Mouse (Mus musculus) embryonic facial prominence, embryonic 15.5 days (tissue): ENCODE data around the gene Aff4. TPM values are rescaled to one million over a fixed set of nuclear protein-coding genes. Genes with fewer than 3 reads are reported as not detected.

ENCODE experiments used
- ATAC-seq: fragments of 200-750 bp; cut with Nextera tagmentation; 2 replicates; pipeline ENCODE4 v1.8.0; 2017; ENCODE audit warnings: low read depth, moderate TSS enrichment; ENCODE audit not compliant: insufficient number of reproducible peaks, low FRiP score, low TSS enrichment
- H3K27ac ChIP-seq: fragments of 300-500 bp; sonication (generic); replicated peaks from 2 replicates; pipeline ENCODE4 v1.5.1; 2015; ENCODE audit warnings: mild to moderate bottlenecking, inconsistent platforms
- H3K27me3 ChIP-seq: fragments of 300-500 bp; sonication (generic); 2 replicates; pipeline ENCODE4 v1.6.1; 2015; ENCODE audit warnings: inconsistent platforms
- H3K36me3 ChIP-seq: fragments of 300-500 bp; sonication (generic); 2 replicates; pipeline ENCODE4 v1.6.1; 2015; ENCODE audit warnings: mild to moderate bottlenecking, inconsistent platforms
- H3K4me1 ChIP-seq: fragments of 300-500 bp; sonication (generic); 2 replicates; pipeline ENCODE4 v1.6.1; 2015; ENCODE audit warnings: inconsistent platforms
- H3K4me2 ChIP-seq: fragments of 300-500 bp; sonication (generic); replicated peaks from 2 replicates; pipeline ENCODE4 v1.6.1; 2015; ENCODE audit warnings: mild to moderate bottlenecking, inconsistent platforms
- H3K4me3 ChIP-seq: fragments of 300-500 bp; sonication (generic); replicated peaks from 2 replicates; pipeline ENCODE4 v1.5.1; 2015; ENCODE audit warnings: mild to moderate bottlenecking, inconsistent platforms
- H3K9ac ChIP-seq: fragments of 300-500 bp; sonication (generic); 2 replicates; pipeline ENCODE4 v1.6.1; 2015; ENCODE audit warnings: inconsistent platforms
- H3K9me3 ChIP-seq: fragments of 300-500 bp; sonication (generic); replicated peaks from 2 replicates; pipeline ENCODE4 v1.6.1; 2016; ENCODE audit warnings: inconsistent platforms
- WGBS: fragments of 180-500 bp; shearing (Covaris S2); methylation state at CpG from one replicate; pipeline ENCODE4 v1.1.7; 2015; 5-methylcytosine and 5-hydroxymethylcytosine counted together
- polyA plus RNA-seq: library from polyadenylated mRNA; unstranded; fragments of >200 nt; fragmentation: Nextera tagmentation; extraction: Ambion mirVana; gene quantifications from 2 replicates; pipeline ENCODE4 v1.2.1, GENCODE M21; 2015

Aff4 gene
- polyA plus RNA-seq, 1 experiment from 2014 or later = 43.1 TPM

GRCm38 (mm10) chr11:53450070-53450705, 99.6 kb downstream of the Aff4 start:
- no peaks in the 10 kb centered on the region for H3K36me3 ChIP-seq
- H3K4me2 ChIP-seq = no peak overlapping the region
- no peaks in the 10 kb centered on the region for H3K9me3 ChIP-seq
- no peaks in the 10 kb centered on the region for H3K4me1 ChIP-seq
- no peak overlapping the region for H3K9ac ChIP-seq
- 51% methylated on average over 15 of the region's 15 CpGs for whole genome bisulfite sequencing
- H3K27me3 ChIP-seq = no peaks in the 10 kb centered on the region
- H3K27ac ChIP-seq = no peak overlapping the region
- no peak overlapping the region for H3K4me3 ChIP-seq
- ATAC-seq = no peak

GRCm38 (mm10) chr11:53451361-53451760, 100.7 kb downstream of the Aff4 start:
- no peak overlapping the region for H3K9ac ChIP-seq
- no peaks in the 10 kb centered on the region for H3K36me3 ChIP-seq
- H3K4me3 ChIP-seq = no peak overlapping the region
- H3K4me2 ChIP-seq = no peak overlapping the region
- H3K27ac ChIP-seq = no peak overlapping the region
- H3K27me3 ChIP-seq = 0 out of 2 replicates have a peak, but pooled peaks cover 4% of the 10 kb centered on the region
- WGBS = 63% methylated on average over 2 of the region's 2 CpGs
- no peaks in the 10 kb centered on the region for H3K4me1 ChIP-seq
- no peaks in the 10 kb centered on the region for H3K9me3 ChIP-seq
- no peak for ATAC-seq

GRCm38 (mm10) chr11:53452396-53452795, 101.8 kb downstream of the Aff4 start:
- no peak overlapping the region for H3K4me2 ChIP-seq
- no peak overlapping the region for H3K4me3 ChIP-seq
- no peak overlapping the region for H3K9ac ChIP-seq
- H3K9me3 ChIP-seq = no peaks in the 10 kb centered on the region
- peaks cover 6% of the 10 kb centered on the region for H3K27me3 ChIP-seq
- WGBS = 95% methylated on average over 9 of the region's 9 CpGs
- no peaks in the 10 kb centered on the region for H3K36me3 ChIP-seq
- ATAC-seq = no peak
- no peak overlapping the region for H3K27ac ChIP-seq
- H3K4me1 ChIP-seq = 0 out of 2 replicates have a peak, but pooled peaks cover 5% of the 10 kb centered on the region

GRCm38 (mm10) chr11:53453031-53453430, 102.4 kb downstream of the Aff4 start:
- Histone ChIP-seq H3K9me3 (no peaks in the 10 kb centered on the region), H3K36me3 (no peaks in the 10 kb centered on the region), H3K4me1 (0 out of 2 replicates have a peak, but pooled peaks cover 8% of the 10 kb centered on the region), H3K27me3 (peaks cover 11% of the 10 kb centered on the region), H3K4me2 (no peak overlapping the region), H3K4me3 (no peak overlapping the region), H3K27ac (no peak overlapping the region), H3K9ac (no peak overlapping the region)
- WGBS = 80% methylated on average over 5 of the region's 5 CpGs
- ATAC-seq = no peak

GRCm38 (mm10) chr11:53456474-53457371, 106.1 kb downstream of the Aff4 start, which contains the start of the genes Gm10447 and Shroom1:
Gene Gm10447 (minus strand): TSS chr11:53457110.
Gene Shroom1 (plus strand): TSS chr11:53457205.
- H3K27me3 ChIP-seq = peaks cover 22% of the 10 kb centered on the region
- H3K9me3 ChIP-seq = no peaks in the 10 kb centered on the region
- peak; percentile 86 for ATAC-seq
- H3K27ac ChIP-seq = 0 out of 2 replicates have a peak within 1 kb of the TSS, but pooled peaks have one; percentile 31
- no peaks in the 10 kb centered on the region for H3K36me3 ChIP-seq
- H3K9ac ChIP-seq = peak within 1 kb of the TSS; percentile 48
- WGBS = 2% methylated on average over 42 of the region's 42 CpGs
- H3K4me3 ChIP-seq = peak within 1 kb of the TSS; percentile 58
- 0 out of 2 replicates have a peak, but pooled peaks cover 8% of the 10 kb centered on the region for H3K4me1 ChIP-seq
- peak within 1 kb of the TSS; percentile 94 for H3K4me2 ChIP-seq

GRCm38 (mm10) chr11:53457372-53457954, 106.8 kb downstream of the Aff4 start:
- WGBS = 4% methylated on average over 29 of the region's 29 CpGs
- peaks cover 29% of the 10 kb centered on the region for H3K27me3 ChIP-seq
- no peaks in the 10 kb centered on the region for H3K9me3 ChIP-seq
- 0 out of 2 replicates have a peak, but pooled peaks cover 8% of the 10 kb centered on the region for H3K4me1 ChIP-seq
- no peak overlapping the region for H3K27ac ChIP-seq
- no peak for ATAC-seq
- peak overlapping the region; percentile 94 for H3K4me2 ChIP-seq
- H3K9ac ChIP-seq = peak overlapping the region; percentile 48
- H3K4me3 ChIP-seq = peak overlapping the region; percentile 58
- H3K36me3 ChIP-seq = no peaks in the 10 kb centered on the region

GRCm38 (mm10) chr11:53458996-53459395, 108.4 kb downstream of the Aff4 start:
- Histone ChIP-seq H3K4me2 (no peak overlapping the region), H3K9ac (no peak overlapping the region), H3K4me1 (peaks cover 17% of the 10 kb centered on the region), H3K27me3 (peaks cover 45% of the 10 kb centered on the region), H3K27ac (no peak overlapping the region), H3K4me3 (no peak overlapping the region), H3K9me3 (no peaks in the 10 kb centered on the region), H3K36me3 (no peaks in the 10 kb centered on the region)
- WGBS = 61% methylated on average over 3 of the region's 3 CpGs
- ATAC-seq = no peak

GRCm38 (mm10) chr11:53460192-53460591, 109.6 kb downstream of the Aff4 start:
- no peak overlapping the region for H3K4me3 ChIP-seq
- peaks cover 18% of the 10 kb centered on the region for H3K4me1 ChIP-seq
- H3K9ac ChIP-seq = no peak overlapping the region
- H3K36me3 ChIP-seq = no peaks in the 10 kb centered on the region
- H3K9me3 ChIP-seq = no peaks in the 10 kb centered on the region
- no peak overlapping the region for H3K27ac ChIP-seq
- H3K27me3 ChIP-seq = peaks cover 57% of the 10 kb centered on the region
- no peak overlapping the region for H3K4me2 ChIP-seq
- 79% methylated on average over 3 of the region's 3 CpGs for WGBS
- no peak for ATAC-seq

GRCm38 (mm10) chr11:53461727-53462126, 111.1 kb downstream of the Aff4 start:
- Histone ChIP-seq H3K4me1 (peaks cover 28% of the 10 kb centered on the region), H3K27me3 (peaks cover 61% of the 10 kb centered on the region), H3K27ac (no peak overlapping the region), H3K4me3 (no peak overlapping the region), H3K4me2 (no peak overlapping the region), H3K36me3 (no peaks in the 10 kb centered on the region), H3K9me3 (no peaks in the 10 kb centered on the region), H3K9ac (no peak overlapping the region)
- WGBS = 28% methylated on average over 5 of the region's 5 CpGs
- peak; percentile 20; the same call in 1 of the 2 replicates for ATAC-seq

- WGBS = 7% methylated on average over 55 of the region's 55 CpGs
- peak overlapping the region; percentile 44 for H3K4me3 ChIP-seq
Observed at GRCm38 (mm10) chr11:53463551-53464424, 113.2 kb downstream of the Aff4 start.

More at GRCm38 (mm10) chr11:53463551-53464424, 113.2 kb downstream of the Aff4 start:
- H3K4me1 ChIP-seq = peaks cover 22% of the 10 kb centered on the region
- no peak overlapping the region for H3K27ac ChIP-seq
- peak overlapping the region; percentile 81 for H3K4me2 ChIP-seq
- H3K27me3 ChIP-seq = peaks cover 55% of the 10 kb centered on the region
- no peaks in the 10 kb centered on the region for H3K9me3 ChIP-seq
- ATAC-seq = no peak
- no peaks in the 10 kb centered on the region for H3K36me3 ChIP-seq
- no peak overlapping the region; the same call in 1 of the 2 replicates for H3K9ac ChIP-seq
